Mouse (Mus musculus): ENCODE results near the gene Tmprss12. TPM values are rescaled to one million over a fixed set of nuclear protein-coding genes. Genes with fewer than 3 reads are reported as not detected.
"Not testable (repeated sequence)": the region's sequence is repeated elsewhere in the genome, so short reads cannot be mapped to it uniquely, and the experiment has no call there.

Gene Tmprss12
- polyA plus RNA-seq, 1 experiment from 2014 or later = not detected

DNA sequence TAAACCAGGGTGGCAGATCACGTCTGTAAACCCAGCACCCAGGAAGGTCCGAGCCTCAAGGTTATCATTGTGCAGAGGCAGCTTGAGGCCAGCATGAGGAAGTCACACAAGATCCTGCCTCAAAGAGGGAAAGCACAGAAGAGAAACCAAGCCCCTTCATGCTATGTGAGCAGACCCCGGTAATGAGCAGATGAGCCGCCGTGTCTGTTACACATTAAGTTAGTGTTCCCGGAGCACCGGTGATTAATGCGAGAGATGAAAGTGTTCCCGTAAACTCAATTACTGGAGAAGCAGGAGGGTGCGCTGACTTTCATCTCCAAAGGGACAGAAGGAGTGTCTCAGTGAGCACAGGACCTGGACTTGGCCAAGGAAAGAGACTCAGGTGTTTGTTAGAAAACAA lies 48.7 kb downstream of the Tmprss12 start:
- not testable (repeated sequence) for H3K27me3 ChIP-seq (ENCODE audit: control insufficient read depth, insufficient read depth, low read length); H3K4me2 ChIP-seq (ENCODE audit: low read length); H3K9me3 ChIP-seq (ENCODE audit: control insufficient read depth, low read length); H3K27ac ChIP-seq (replicated peaks in 1 of 2; ENCODE audit: control insufficient read depth in 1 of 2, insufficient read depth in 1 of 2, low read depth in 2 of 2, low read length in 2 of 2); H3K4me1 ChIP-seq (ENCODE audit: control insufficient read depth in 2 of 2, insufficient read depth in 2 of 2, low read length in 2 of 2); H3K4me3 ChIP-seq (ENCODE audit: control insufficient read depth in 1 of 2, insufficient read depth in 1 of 2, low read depth in 1 of 2, low read length in 2 of 2); H3K36me3 ChIP-seq (ENCODE audit: control insufficient read depth, insufficient read depth, low read length); ATAC-seq (ENCODE audit: insufficient number of reproducible peaks, insufficient read depth, low FRiP score, low read depth); H3K9ac ChIP-seq (ENCODE audit: low read length)
- WGBS = 86% methylated on average over 10 of the region's 10 CpGs

GRCm38 (mm10) chr15:100330739-100331138 lies 50.1 kb downstream of the Tmprss12 start:
- WGBS = 93% methylated on average over 7 of the region's 7 CpGs
- no peak overlapping the region for H3K4me3 ChIP-seq (ENCODE audit: control insufficient read depth in 1 of 2, insufficient read depth in 1 of 2, low read depth in 1 of 2, low read length in 2 of 2)
- H3K4me2 ChIP-seq (ENCODE audit: low read length) = no peak overlapping the region

GRCm38 (mm10) chr15:100332077-100332961 lies 51.7 kb downstream of the Tmprss12 start:
- not testable (repeated sequence) for ATAC-seq (ENCODE audit: insufficient number of reproducible peaks, insufficient read depth, low FRiP score, low read depth); H3K4me2 ChIP-seq (ENCODE audit: low read length); H3K27ac ChIP-seq (replicated peaks in 1 of 2; ENCODE audit: control insufficient read depth in 1 of 2, insufficient read depth in 1 of 2, low read depth in 2 of 2, low read length in 2 of 2); H3K9me3 ChIP-seq (ENCODE audit: control insufficient read depth, low read length); H3K9ac ChIP-seq (ENCODE audit: low read length); H3K27me3 ChIP-seq (ENCODE audit: control insufficient read depth, insufficient read depth, low read length); H3K4me1 ChIP-seq (ENCODE audit: control insufficient read depth in 2 of 2, insufficient read depth in 2 of 2, low read length in 2 of 2); H3K4me3 ChIP-seq (ENCODE audit: control insufficient read depth in 1 of 2, insufficient read depth in 1 of 2, low read depth in 1 of 2, low read length in 2 of 2); H3K36me3 ChIP-seq (ENCODE audit: control insufficient read depth, insufficient read depth, low read length)
- WGBS = 25% methylated on average over 2 of the region's 10 CpGs

More at GRCm38 (mm10) chr15:100330739-100331138, 50.1 kb downstream of the Tmprss12 start:
- Histone ChIP-seq H3K36me3 (ENCODE audit: control insufficient read depth, insufficient read depth, low read length) (no peaks in the 10 kb centered on the region), H3K9ac (ENCODE audit: low read length) (no peak overlapping the region), H3K9me3 (ENCODE audit: control insufficient read depth, low read length) (no peaks in the 10 kb centered on the region), H3K27me3 (ENCODE audit: control insufficient read depth, insufficient read depth, low read length) (no peaks in the 10 kb centered on the region), H3K27ac (replicated peaks in 1 of 2; ENCODE audit: control insufficient read depth in 1 of 2, insufficient read depth in 1 of 2, low read depth in 2 of 2, low read length in 2 of 2) (no peak overlapping the region), H3K4me1 (ENCODE audit: control insufficient read depth in 2 of 2, insufficient read depth in 2 of 2, low read length in 2 of 2) (no peaks in the 10 kb centered on the region)
- no peak for ATAC-seq (ENCODE audit: insufficient number of reproducible peaks, insufficient read depth, low FRiP score, low read depth)

GRCm38 (mm10) chr15:100334629-100335028 lies 54.0 kb downstream of the Tmprss12 start, which contains the start of gene Mettl7a3:
Mettl7a3 (plus strand) TSS chr15:100334929.
- Histone ChIP-seq H3K4me3 (ENCODE audit: control insufficient read depth in 1 of 2, insufficient read depth in 1 of 2, low read depth in 1 of 2, low read length in 2 of 2) (no peak within 1 kb of the TSS), H3K9me3 (ENCODE audit: control insufficient read depth, low read length) (no peaks in the 10 kb centered on the region), H3K4me2 (ENCODE audit: low read length) (no peak within 1 kb of the TSS), H3K27ac (replicated peaks in 1 of 2; ENCODE audit: control insufficient read depth in 1 of 2, insufficient read depth in 1 of 2, low read depth in 2 of 2, low read length in 2 of 2) (no peak within 1 kb of the TSS), H3K36me3 (ENCODE audit: control insufficient read depth, insufficient read depth, low read length) (no peaks in the 10 kb centered on the region), H3K27me3 (ENCODE audit: control insufficient read depth, insufficient read depth, low read length) (no peaks in the 10 kb centered on the region), H3K9ac (ENCODE audit: low read length) (no peak within 1 kb of the TSS), H3K4me1 (ENCODE audit: control insufficient read depth in 2 of 2, insufficient read depth in 2 of 2, low read length in 2 of 2) (no peaks in the 10 kb centered on the region)
- WGBS = 83% methylated on average over 10 of the region's 10 CpGs
- no peak for ATAC-seq (ENCODE audit: insufficient number of reproducible peaks, insufficient read depth, low FRiP score, low read depth)

GRCm38 (mm10) chr15:100337328-100337727 lies 56.7 kb downstream of the Tmprss12 start:
- ATAC-seq (ENCODE audit: insufficient number of reproducible peaks, insufficient read depth, low FRiP score, low read depth); H3K27ac ChIP-seq (replicated peaks in 1 of 2; ENCODE audit: control insufficient read depth in 1 of 2, insufficient read depth in 1 of 2, low read depth in 2 of 2, low read length in 2 of 2); H3K4me3 ChIP-seq (ENCODE audit: control insufficient read depth in 1 of 2, insufficient read depth in 1 of 2, low read depth in 1 of 2, low read length in 2 of 2); H3K4me1 ChIP-seq (ENCODE audit: control insufficient read depth in 2 of 2, insufficient read depth in 2 of 2, low read length in 2 of 2); H3K9me3 ChIP-seq (ENCODE audit: control insufficient read depth, low read length); H3K27me3 ChIP-seq (ENCODE audit: control insufficient read depth, insufficient read depth, low read length); H3K9ac ChIP-seq (ENCODE audit: low read length); H3K36me3 ChIP-seq (ENCODE audit: control insufficient read depth, insufficient read depth, low read length); H3K4me2 ChIP-seq (ENCODE audit: low read length): not testable (repeated sequence)

GRCm38 (mm10) chr15:100337847-100338246 lies 57.2 kb downstream of the Tmprss12 start:
- not testable (repeated sequence) for H3K27ac ChIP-seq (replicated peaks in 1 of 2; ENCODE audit: control insufficient read depth in 1 of 2, insufficient read depth in 1 of 2, low read depth in 2 of 2, low read length in 2 of 2); H3K4me2 ChIP-seq (ENCODE audit: low read length); H3K9ac ChIP-seq (ENCODE audit: low read length); H3K4me1 ChIP-seq (ENCODE audit: control insufficient read depth in 2 of 2, insufficient read depth in 2 of 2, low read length in 2 of 2); ATAC-seq (ENCODE audit: insufficient number of reproducible peaks, insufficient read depth, low FRiP score, low read depth); H3K27me3 ChIP-seq (ENCODE audit: control insufficient read depth, insufficient read depth, low read length); H3K4me3 ChIP-seq (ENCODE audit: control insufficient read depth in 1 of 2, insufficient read depth in 1 of 2, low read depth in 1 of 2, low read length in 2 of 2); H3K9me3 ChIP-seq (ENCODE audit: control insufficient read depth, low read length); H3K36me3 ChIP-seq (ENCODE audit: control insufficient read depth, insufficient read depth, low read length)
- 40% methylated on average over 10 of the region's 10 CpGs for WGBS

GRCm38 (mm10) chr15:100341314-100341980 lies 60.8 kb downstream of the Tmprss12 start:
- not testable (repeated sequence) for H3K4me3 ChIP-seq (ENCODE audit: control insufficient read depth in 1 of 2, insufficient read depth in 1 of 2, low read depth in 1 of 2, low read length in 2 of 2); ATAC-seq (ENCODE audit: insufficient number of reproducible peaks, insufficient read depth, low FRiP score, low read depth); H3K9me3 ChIP-seq (ENCODE audit: control insufficient read depth, low read length); H3K27me3 ChIP-seq (ENCODE audit: control insufficient read depth, insufficient read depth, low read length); H3K36me3 ChIP-seq (ENCODE audit: control insufficient read depth, insufficient read depth, low read length); H3K27ac ChIP-seq (replicated peaks in 1 of 2; ENCODE audit: control insufficient read depth in 1 of 2, insufficient read depth in 1 of 2, low read depth in 2 of 2, low read length in 2 of 2); H3K4me1 ChIP-seq (ENCODE audit: control insufficient read depth in 2 of 2, insufficient read depth in 2 of 2, low read length in 2 of 2); H3K9ac ChIP-seq (ENCODE audit: low read length); H3K4me2 ChIP-seq (ENCODE audit: low read length)
- 61% methylated on average over 4 of the region's 5 CpGs for WGBS
